Mouse (Mus musculus) neural tube, embryonic 13.5 days (tissue): ENCODE measurements around the gene Cd47. TPM values are rescaled to one million over a fixed set of nuclear protein-coding genes. Genes with fewer than 3 reads are reported as not detected.
A peak's percentile ranks its signal among the peaks of the same experiment; 100 is the strongest.

ENCODE experiments used
- ATAC-seq: fragments of 200-750 bp; cut with Nextera tagmentation; 2 replicates; pipeline ENCODE4 v1.8.0; 2017; ENCODE audit warnings: low read depth, mild to moderate bottlenecking, moderate TSS enrichment, moderate library complexity
- H3K27ac ChIP-seq: fragments of 300-500 bp; sonication (generic); replicated peaks from 2 replicates; pipeline ENCODE4 v1.5.1; 2015; ENCODE audit warnings: moderate library complexity, mild to moderate bottlenecking, inconsistent platforms
- H3K27me3 ChIP-seq: fragments of 300-500 bp; sonication (generic); 2 replicates; pipeline ENCODE4 v1.6.1; 2015; ENCODE audit warnings: mild to moderate bottlenecking, inconsistent platforms
- H3K36me3 ChIP-seq: fragments of 300-500 bp; sonication (generic); 2 replicates; pipeline ENCODE4 v1.6.1; 2015; ENCODE audit warnings: mild to moderate bottlenecking, inconsistent platforms
- H3K4me1 ChIP-seq: fragments of 300-500 bp; sonication (generic); replicated peaks from 2 replicates; pipeline ENCODE4 v1.6.1; 2015; ENCODE audit warnings: inconsistent platforms
- H3K4me2 ChIP-seq: fragments of 300-500 bp; sonication (generic); 2 replicates; pipeline ENCODE4 v1.6.1; 2015; ENCODE audit warnings: inconsistent platforms, mild to moderate bottlenecking, moderate library complexity
- H3K4me3 ChIP-seq: fragments of 300-500 bp; sonication (generic); 2 replicates; pipeline ENCODE4 v1.5.1; 2015; ENCODE audit warnings: mild to moderate bottlenecking, inconsistent platforms
- H3K9ac ChIP-seq: fragments of 300-500 bp; sonication (generic); 2 replicates; pipeline ENCODE4 v1.6.1; 2015; ENCODE audit warnings: moderate library complexity, mild to moderate bottlenecking, inconsistent platforms
- H3K9me3 ChIP-seq: fragments of 300-500 bp; sonication (generic); 2 replicates; pipeline ENCODE4 v1.6.1; 2016; ENCODE audit warnings: inconsistent platforms
- WGBS: fragments of 180-500 bp; shearing (Covaris S2); methylation state at CpG from one replicate; pipeline ENCODE4 v1.1.7; 2015; 5-methylcytosine and 5-hydroxymethylcytosine counted together
- polyA plus RNA-seq: library from polyadenylated mRNA; unstranded; fragments of >200 nt; fragmentation: Nextera tagmentation; extraction: Ambion mirVana; gene quantifications from 2 replicates; pipeline ENCODE4 v1.2.1, GENCODE M21; 2015

The Cd47 gene
- polyA plus RNA-seq = 103 and 106 TPM in 2 replicates

- Histone ChIP-seq H3K4me3 (no peak within 1 kb of the TSS), H3K27ac (no peak within 1 kb of the TSS), H3K4me2 (no peak within 1 kb of the TSS), H3K36me3 (no peaks in the 10 kb centered on the region), H3K4me1 (peaks cover 29% of the 10 kb centered on the region), H3K9me3 (no peaks in the 10 kb centered on the region), H3K27me3 (no peaks in the 10 kb centered on the region), H3K9ac (no peak within 1 kb of the TSS)
- no peak for ATAC-seq
- WGBS = 84% methylated on average over 10 of the region's 10 CpGs
Observed at GRCm38 (mm10) chr16:49799597-49800561, at the start of gene Cd47. Cd47 (plus strand) TSS chr16:49800533.

- no peak overlapping the region for H3K4me2 ChIP-seq
- peak overlapping the region; percentile 7; the same call in 1 of the 2 replicates for H3K27ac ChIP-seq
- 42% methylated on average over 1 of the region's 1 CpGs for WGBS
- no peaks in the 10 kb centered on the region for H3K27me3 ChIP-seq
- no peak overlapping the region for H3K9ac ChIP-seq
- H3K4me1 ChIP-seq = peaks cover 6% of the 10 kb centered on the region; the same call in 1 of the 2 replicates
- H3K9me3 ChIP-seq = no peaks in the 10 kb centered on the region
- no peaks in the 10 kb centered on the region for H3K36me3 ChIP-seq
- H3K4me3 ChIP-seq = no peak overlapping the region
- ATAC-seq = no peak
Observed at GRCm38 (mm10) chr16:49752906-49753305, 47.4 kb upstream of the Cd47 start.

- no peaks in the 10 kb centered on the region for H3K36me3 ChIP-seq
- H3K4me2 ChIP-seq = no peak overlapping the region
- no peaks in the 10 kb centered on the region for H3K9me3 ChIP-seq
- H3K27ac ChIP-seq = peak overlapping the region; percentile 7; the same call in 1 of the 2 replicates
- no peak overlapping the region for H3K4me3 ChIP-seq
- 29% methylated on average over 3 of the region's 3 CpGs for WGBS
- no peak overlapping the region for H3K9ac ChIP-seq
- H3K4me1 ChIP-seq = peaks cover 6% of the 10 kb centered on the region; the same call in 1 of the 2 replicates
- no peaks in the 10 kb centered on the region for H3K27me3 ChIP-seq
- ATAC-seq = peak; percentile 43; the same call in 1 of the 2 replicates
Observed at GRCm38 (mm10) chr16:49753318-49753717, 47.0 kb upstream of the Cd47 start.

- Histone ChIP-seq H3K4me1 (0 out of 2 replicates have a peak, but pooled peaks cover 3% of the 10 kb centered on the region), H3K4me3 (no peak overlapping the region), H3K27ac (no peak overlapping the region), H3K36me3 (peaks cover 10% of the 10 kb centered on the region; the same call in 1 of the 2 replicates), H3K9me3 (no peaks in the 10 kb centered on the region), H3K4me2 (no peak overlapping the region), H3K9ac (no peak overlapping the region), H3K27me3 (no peaks in the 10 kb centered on the region)
- 69% methylated on average over 17 of the region's 17 CpGs for WGBS
- ATAC-seq = peak; percentile 50; the same call in 1 of the 2 replicates
Observed at GRCm38 (mm10) chr16:49760517-49761203, 39.7 kb upstream of the Cd47 start.

- ATAC-seq = no peak
- H3K4me2 ChIP-seq = no peak overlapping the region
Observed at GRCm38 (mm10) chr16:49761981-49762380, 38.4 kb upstream of the Cd47 start.

GRCm38 (mm10) chr16:49766326-49766725 is 34.0 kb upstream of the Cd47 start:
- no peak for ATAC-seq
- Histone ChIP-seq H3K36me3 (peaks cover 10% of the 10 kb centered on the region; the same call in 1 of the 2 replicates), H3K4me2 (no peak overlapping the region), H3K9ac (no peak overlapping the region), H3K27ac (no peak overlapping the region), H3K27me3 (no peaks in the 10 kb centered on the region), H3K4me3 (no peak overlapping the region), H3K9me3 (no peaks in the 10 kb centered on the region), H3K4me1 (0 out of 2 replicates have a peak, but pooled peaks cover under 1% of the 10 kb centered on the region)
- WGBS = 71% methylated on average over 3 of the region's 3 CpGs

More at GRCm38 (mm10) chr16:49761981-49762380, 38.4 kb upstream of the Cd47 start:
- WGBS = 92% methylated on average over 5 of the region's 5 CpGs
- H3K27me3 ChIP-seq = no peaks in the 10 kb centered on the region
- H3K4me3 ChIP-seq = no peak overlapping the region
- H3K36me3 ChIP-seq = peaks cover 10% of the 10 kb centered on the region; the same call in 1 of the 2 replicates
- no peaks in the 10 kb centered on the region for H3K9me3 ChIP-seq
- H3K4me1 ChIP-seq = 0 out of 2 replicates have a peak, but pooled peaks cover 3% of the 10 kb centered on the region
- no peak overlapping the region for H3K27ac ChIP-seq
- H3K9ac ChIP-seq = no peak overlapping the region

GRCm38 (mm10) chr16:49768491-49769031 is 31.8 kb upstream of the Cd47 start:
- Histone ChIP-seq H3K27ac (no peak overlapping the region), H3K27me3 (no peaks in the 10 kb centered on the region), H3K36me3 (peaks cover 10% of the 10 kb centered on the region; the same call in 1 of the 2 replicates), H3K9me3 (no peaks in the 10 kb centered on the region), H3K4me1 (no peaks in the 10 kb centered on the region), H3K9ac (no peak overlapping the region), H3K4me3 (no peak overlapping the region), H3K4me2 (no peak overlapping the region)
- WGBS = 94% methylated on average over 4 of the region's 4 CpGs
- ATAC-seq = no peak

- no peak for ATAC-seq
- Histone ChIP-seq H3K4me2 (no peak overlapping the region), H3K4me3 (no peak overlapping the region), H3K36me3 (no peaks in the 10 kb centered on the region), H3K4me1 (no peaks in the 10 kb centered on the region), H3K9ac (no peak overlapping the region), H3K9me3 (no peaks in the 10 kb centered on the region), H3K27ac (no peak overlapping the region), H3K27me3 (no peaks in the 10 kb centered on the region)
- WGBS = 88% methylated on average over 2 of the region's 2 CpGs
Observed at GRCm38 (mm10) chr16:49769831-49770261, 30.5 kb upstream of the Cd47 start.

GRCm38 (mm10) chr16:49770320-49771189 is 29.8 kb upstream of the Cd47 start:
- Histone ChIP-seq H3K36me3 (no peaks in the 10 kb centered on the region), H3K4me3 (no peak overlapping the region), H3K9me3 (no peaks in the 10 kb centered on the region), H3K27ac (no peak overlapping the region), H3K4me1 (no peaks in the 10 kb centered on the region), H3K4me2 (no peak overlapping the region), H3K9ac (no peak overlapping the region), H3K27me3 (no peaks in the 10 kb centered on the region)
- WGBS = 85% methylated on average over 12 of the region's 12 CpGs
- no peak for ATAC-seq

- H3K36me3 ChIP-seq = no peaks in the 10 kb centered on the region
- no peaks in the 10 kb centered on the region for H3K4me1 ChIP-seq
- H3K4me2 ChIP-seq = no peak overlapping the region
- no peak overlapping the region for H3K27ac ChIP-seq
- no peaks in the 10 kb centered on the region for H3K9me3 ChIP-seq
- no peak overlapping the region for H3K4me3 ChIP-seq
- 78% methylated on average over 7 of the region's 7 CpGs for WGBS
- no peak for ATAC-seq
- no peak overlapping the region for H3K9ac ChIP-seq
- H3K27me3 ChIP-seq = no peaks in the 10 kb centered on the region
Observed at GRCm38 (mm10) chr16:49771609-49772396, 28.5 kb upstream of the Cd47 start.
